Mouse (Mus musculus) E14TG2a.4 (cell line): ENCODE measurements at regions not wholly inside any gene's neighbourhood (a gene's known extent, or its start where the extent isn't known, plus 50 kb on each side); places are given as distances from the start of the nearest gene placed in this dataset.

Source experiments
- CTCF ChIP-seq: conservative IDR thresholded peaks from 2 replicates; pipeline ENCODE4 v1.5.1; 2014; ENCODE audit warnings: low read length
- NANOG ChIP-seq: IDR thresholded peaks from 2 replicates; pipeline ENCODE4 v1.6.1; 2014; ENCODE audit warnings: borderline replicate concordance, low read length, mixed read lengths

DNA sequence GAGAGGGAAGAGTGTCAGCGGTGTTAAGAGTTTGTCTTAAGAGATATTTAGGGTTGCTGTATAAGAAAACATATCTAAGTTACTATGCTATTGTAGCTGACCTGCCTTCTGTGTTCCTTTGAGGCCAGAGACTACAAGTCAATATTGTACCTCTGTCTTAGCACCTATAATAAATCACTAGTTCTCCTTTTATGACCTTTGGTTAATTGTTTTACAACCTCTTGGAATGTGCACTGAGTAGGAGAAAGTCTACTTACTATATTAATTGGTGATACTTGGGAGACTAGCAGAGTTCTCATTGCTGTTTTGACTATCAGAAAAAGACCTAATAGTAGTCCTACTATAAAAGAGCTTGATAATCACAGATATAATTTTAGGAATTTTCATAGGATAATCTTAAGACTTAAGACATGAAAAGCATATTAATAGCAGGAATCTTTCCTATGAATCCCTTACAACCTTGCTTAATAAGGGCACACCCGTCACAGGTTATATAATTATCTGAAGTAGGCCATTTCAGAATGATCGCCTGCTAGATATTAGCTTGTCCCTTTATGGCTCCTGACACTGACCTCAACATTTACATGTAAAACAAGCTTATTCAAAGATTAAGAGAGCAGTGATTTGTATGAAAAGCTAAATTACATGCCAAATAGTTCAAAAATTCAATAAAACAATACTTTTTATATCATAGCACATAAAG, 1003.1 kb downstream of the Serpinb8 start:
- TF ChIP-seq CTCF (no peak), NANOG (no peak)
